Mouse (Mus musculus) lung, postnatal 0 days (tissue): Measurements from ENCODE around the gene Gtse1. TPM values are rescaled to one million over a fixed set of nuclear protein-coding genes. Genes with fewer than 3 reads are reported as not detected.

ENCODE experiments used
- ATAC-seq: fragments of 200-750 bp; cut with Nextera tagmentation; 2 replicates; pipeline ENCODE4 v1.8.0; 2017; ENCODE audit warnings: moderate library complexity
- DNase-seq: peaks from one replicate; pipeline ENCODE4 v3.0.0-alpha.2; 2016; ENCODE audit warnings: low spot score
- H3K27ac ChIP-seq: fragments of 300-500 bp; sonication (generic); 2 replicates; pipeline ENCODE4 v1.5.1; 2014; ENCODE audit warnings: antibody characterized with exemption, mild to moderate bottlenecking, low read length, mixed read lengths
- H3K27me3 ChIP-seq: fragments of 300-500 bp; sonication (generic); replicated peaks from 2 replicates; pipeline ENCODE4 v1.6.1; 2014; ENCODE audit warnings: low read length, mixed read lengths; ENCODE audit not compliant: insufficient read depth
- H3K36me3 ChIP-seq: fragments of 300-500 bp; sonication (generic); 2 replicates; pipeline ENCODE4 v1.6.1; 2014; ENCODE audit warnings: low read length, mixed read lengths; ENCODE audit not compliant: insufficient read depth
- H3K4me1 ChIP-seq: fragments of 300-500 bp; sonication (generic); 2 replicates; pipeline ENCODE4 v1.6.1; 2014; ENCODE audit warnings: antibody characterized with exemption, low read depth, low read length, mixed read lengths; ENCODE audit not compliant: insufficient read depth
- H3K4me2 ChIP-seq: fragments of 300-500 bp; sonication (generic); replicated peaks from 2 replicates; pipeline ENCODE4 v1.6.1; 2014; ENCODE audit warnings: low read depth, mild to moderate bottlenecking, low read length, moderate library complexity, mixed read lengths
- H3K4me3 ChIP-seq: fragments of 300-500 bp; sonication (generic); 2 replicates; pipeline ENCODE4 v1.5.1; 2014; ENCODE audit warnings: low read depth, low read length
- H3K9ac ChIP-seq: fragments of 300-500 bp; sonication (generic); replicated peaks from 2 replicates; pipeline ENCODE4 v1.6.1; 2014; ENCODE audit warnings: low read depth, mild to moderate bottlenecking
- H3K9me3 ChIP-seq: fragments of 300-500 bp; sonication (generic); 2 replicates; pipeline ENCODE4 v1.6.1; 2016; ENCODE audit warnings: low read length, mixed read lengths
- CTCF ChIP-seq: IDR thresholded peaks from 2 replicates; pipeline ENCODE4 v1.5.1; 2016; ENCODE audit warnings: antibody characterized with exemption, mild to moderate bottlenecking
- EP300 ChIP-seq: IDR thresholded peaks from 2 replicates; pipeline ENCODE4 v1.6.1; 2016; ENCODE audit warnings: antibody characterized with exemption, mild to moderate bottlenecking, control low read depth
- WGBS: fragments of 180-500 bp; shearing (Covaris S2); extraction: QIAGEN DNeasy Blood & Tissue Kit; methylation state at CpG from one replicate; pipeline ENCODE4 v1.1.7; 2014; 5-methylcytosine and 5-hydroxymethylcytosine counted together
- polyA plus RNA-seq: library from polyadenylated mRNA; unstranded; fragments of >200 nt; fragmentation: Nextera tagmentation; extraction: Ambion mirVana; gene quantifications from 2 replicates; pipeline ENCODE4 v1.2.1, GENCODE M21; 2015

The Gtse1 gene
- polyA plus RNA-seq, 1 experiment from 2014 or later, result 1.5 TPM

DNA sequence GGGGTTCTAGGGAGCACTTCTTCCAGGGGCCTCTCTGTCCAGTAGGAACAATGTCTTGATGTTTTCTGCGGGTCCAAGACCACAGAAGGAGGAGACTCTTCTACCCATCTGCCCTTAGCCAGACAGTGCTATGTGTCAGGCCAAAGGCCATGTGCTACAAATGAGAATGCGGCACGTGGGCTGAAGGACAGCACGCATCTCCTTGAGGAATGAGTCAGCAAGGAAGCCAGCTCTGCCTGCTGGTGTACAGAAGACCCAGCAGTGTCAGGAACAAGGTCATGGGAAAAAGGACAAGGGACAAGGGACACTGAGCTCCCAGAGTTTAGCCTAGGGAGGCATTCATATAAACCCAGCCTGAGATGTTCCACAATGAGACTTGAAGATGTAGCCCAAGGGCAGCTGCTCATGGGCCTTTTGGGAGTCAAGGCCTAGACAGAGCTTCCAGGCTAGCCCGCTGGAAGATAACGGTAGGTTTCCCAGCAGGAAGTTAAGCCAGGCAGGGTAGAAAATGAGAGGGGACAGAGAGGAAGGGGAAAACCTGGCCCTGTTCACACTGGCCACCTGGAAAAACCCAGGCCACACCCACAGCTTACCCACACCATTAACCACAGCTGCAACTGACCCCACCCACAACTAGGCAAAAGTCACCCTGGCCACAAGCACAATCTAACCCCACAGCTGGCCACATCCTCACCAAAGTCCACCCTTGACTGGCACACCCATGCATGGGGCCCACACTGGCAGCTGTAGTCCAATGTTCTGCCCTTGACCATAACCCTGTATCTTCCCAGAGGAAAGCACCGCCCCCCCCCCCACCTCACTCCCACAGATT is 49.3 kb downstream of the Gtse1 start:
- TF ChIP-seq EP300 (no peak), CTCF (no peak)
- no peak overlapping the region for H3K27ac ChIP-seq
- DNase-seq (no peak), ATAC-seq (peak; percentile 39)
- H3K4me3 ChIP-seq, result no peak overlapping the region
- no peaks in the 10 kb centered on the region for H3K36me3 ChIP-seq
- 77% methylated on average over 7 of the region's 7 CpGs for WGBS
- H3K9ac ChIP-seq, result no peak overlapping the region
- no peaks in the 10 kb centered on the region for H3K4me1 ChIP-seq
- no peaks in the 10 kb centered on the region for H3K27me3 ChIP-seq
- no peak overlapping the region for H3K4me2 ChIP-seq
- H3K9me3 ChIP-seq, result no peaks in the 10 kb centered on the region

DNA sequence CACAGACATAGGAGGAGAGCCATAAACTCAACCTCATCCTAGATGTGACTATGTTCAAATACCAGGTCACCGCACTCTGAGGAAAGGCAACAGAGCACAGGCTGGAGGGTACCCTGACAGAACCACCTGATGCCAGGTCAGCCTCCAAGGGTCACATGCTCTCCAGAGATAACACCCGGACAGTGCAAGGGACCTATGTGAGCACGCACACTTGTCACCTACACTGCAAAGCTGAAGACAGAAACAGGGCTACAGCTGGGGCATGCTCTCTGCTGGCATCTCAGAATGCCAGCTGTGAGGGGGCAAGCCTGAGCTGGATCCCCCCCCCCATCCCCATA is 49.9 kb downstream of the Gtse1 start:
- Histone ChIP-seq H3K36me3 (no peaks in the 10 kb centered on the region), H3K27me3 (no peaks in the 10 kb centered on the region), H3K4me1 (no peaks in the 10 kb centered on the region), H3K9ac (no peak overlapping the region), H3K9me3 (no peaks in the 10 kb centered on the region), H3K27ac (no peak overlapping the region), H3K4me3 (no peak overlapping the region), H3K4me2 (no peak overlapping the region)
- no peak for TF ChIP-seq EP300
- no peak for TF ChIP-seq CTCF
- no peak for DNase-seq
- WGBS, result 65% methylated on average over 3 of the region's 3 CpGs
- ATAC-seq, result no peak

DNA sequence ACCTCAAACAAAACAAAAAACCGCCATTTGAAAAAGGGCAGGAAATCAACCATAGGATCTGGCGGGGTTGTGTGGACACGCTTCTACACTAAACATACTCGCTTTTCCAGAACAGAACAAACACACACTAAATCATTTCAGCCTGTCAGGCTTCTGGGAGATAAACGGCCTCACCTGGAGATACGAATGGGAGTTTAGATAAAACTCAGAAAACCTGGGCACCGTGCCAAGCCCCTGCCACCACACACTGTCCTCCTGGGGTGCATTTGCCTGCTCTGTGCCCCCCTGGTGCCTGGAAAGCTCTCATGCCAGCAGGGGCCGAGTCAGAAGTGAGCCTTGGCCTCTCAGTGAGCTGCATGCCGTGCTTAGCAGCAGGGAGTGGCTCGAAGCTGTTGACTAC is 50.4 kb downstream of the Gtse1 start:
- H3K27me3 ChIP-seq, result no peaks in the 10 kb centered on the region
- H3K4me1 ChIP-seq, result no peaks in the 10 kb centered on the region
- ATAC-seq, result peak; percentile 14; the same call in 1 of the 2 replicates
- no peaks in the 10 kb centered on the region for H3K36me3 ChIP-seq
- no peak overlapping the region for H3K4me3 ChIP-seq
- H3K9me3 ChIP-seq, result no peaks in the 10 kb centered on the region
- 0 out of 2 replicates have a peak overlapping the region, but pooled peaks have one; percentile 9 for H3K27ac ChIP-seq
- no peak overlapping the region for H3K4me2 ChIP-seq
- 10% methylated on average over 10 of the region's 10 CpGs for WGBS
- H3K9ac ChIP-seq, result no peak overlapping the region
- TF ChIP-seq CTCF, result no peak
- TF ChIP-seq EP300, result no peak
- DNase-seq, result peak; percentile 26

DNA sequence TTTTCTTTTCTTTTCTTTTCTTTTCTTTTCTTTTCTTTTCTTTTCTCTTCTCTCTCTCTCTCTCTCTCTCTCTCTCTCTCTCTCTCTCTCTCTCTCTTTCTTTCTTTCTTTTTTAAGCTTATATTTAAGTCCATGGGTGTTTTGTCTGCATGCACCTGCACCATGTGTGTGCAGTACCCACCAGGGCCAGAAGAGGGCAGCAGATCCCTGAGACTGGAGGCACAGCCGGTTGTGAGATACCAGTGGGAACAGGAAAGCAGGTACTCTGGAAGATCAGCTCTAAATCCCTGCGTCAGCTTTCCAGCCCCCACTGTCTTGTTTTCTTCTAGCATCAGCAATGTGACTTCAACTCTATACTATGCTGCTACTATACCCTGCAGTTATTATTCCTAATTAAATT is 54.1 kb downstream of the Gtse1 start:
- Histone ChIP-seq H3K9me3 (no peaks in the 10 kb centered on the region), H3K27me3 (no peaks in the 10 kb centered on the region), H3K4me2 (no peak overlapping the region), H3K4me3 (no peak overlapping the region), H3K36me3 (no peaks in the 10 kb centered on the region), H3K27ac (no peak overlapping the region), H3K9ac (no peak overlapping the region), H3K4me1 (no peaks in the 10 kb centered on the region)
- TF ChIP-seq CTCF, result peak; percentile 90
- no peak for TF ChIP-seq EP300
- no peak for ATAC-seq
- 37% methylated on average over 2 of the region's 2 CpGs for WGBS
- peak; percentile 51 for DNase-seq

DNA sequence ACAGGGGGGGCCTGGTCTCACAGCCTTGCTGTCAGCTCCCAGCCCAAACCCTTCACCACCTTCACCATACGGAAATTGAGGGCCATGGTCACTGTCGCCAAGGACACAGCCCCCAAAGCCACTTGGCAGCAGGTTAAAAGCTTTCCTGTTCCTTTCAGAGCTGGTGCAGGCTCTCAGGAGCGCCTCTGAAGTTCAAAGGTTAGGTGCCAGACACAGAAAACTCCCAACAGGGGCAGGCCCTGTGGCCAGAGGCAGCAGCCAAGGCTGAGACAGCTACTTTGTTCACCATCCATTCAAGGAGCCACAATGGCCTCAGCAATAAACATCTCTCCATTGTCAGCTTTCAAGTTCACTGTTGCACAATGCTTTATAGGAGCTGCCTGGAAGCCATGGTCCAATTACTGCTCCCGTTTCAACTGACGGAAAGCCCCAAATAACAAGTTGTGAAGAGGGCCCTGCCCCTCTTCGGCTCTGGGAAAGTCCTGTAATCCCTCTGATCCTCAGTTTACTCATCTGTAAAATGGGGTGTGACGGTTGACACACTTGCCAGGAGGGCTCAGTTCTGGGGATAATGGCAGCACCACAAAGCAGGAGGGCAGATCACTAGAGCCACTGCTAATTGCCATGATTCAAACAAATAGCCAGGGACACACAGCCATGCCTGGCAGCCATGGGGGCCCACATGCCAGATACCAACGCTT is 59.8 kb downstream of the Gtse1 start:
- no peak overlapping the region for H3K27ac ChIP-seq
- no peaks in the 10 kb centered on the region for H3K9me3 ChIP-seq
- ATAC-seq (no peak), DNase-seq (no peak)
- H3K4me3 ChIP-seq, result no peak overlapping the region
- no peaks in the 10 kb centered on the region for H3K27me3 ChIP-seq
- TF ChIP-seq EP300, result no peak
- no peaks in the 10 kb centered on the region for H3K4me1 ChIP-seq
- WGBS, result 53% methylated on average over 8 of the region's 8 CpGs
- no peaks in the 10 kb centered on the region for H3K36me3 ChIP-seq
- no peak overlapping the region for H3K9ac ChIP-seq
- no peak overlapping the region for H3K4me2 ChIP-seq

DNA sequence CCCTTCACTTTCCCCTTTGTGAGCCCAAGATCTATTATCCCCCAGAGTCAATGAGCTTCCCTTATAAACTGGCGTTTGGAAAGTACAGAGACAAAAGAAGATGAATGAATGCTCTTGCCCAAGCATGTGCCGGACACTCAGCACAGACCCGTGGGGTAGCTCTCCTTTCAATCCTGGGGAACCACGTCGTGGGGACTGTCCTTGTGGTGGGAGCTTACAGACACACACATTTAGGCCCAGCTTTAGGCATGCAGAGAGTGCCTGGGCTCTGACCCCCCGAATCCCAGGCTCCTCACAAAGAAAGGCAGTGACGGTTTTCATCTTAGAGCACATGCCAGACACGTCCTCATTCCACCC is 60.3 kb downstream of the Gtse1 start:
- DNase-seq (no peak), ATAC-seq (no peak)
- Histone ChIP-seq H3K4me1 (no peaks in the 10 kb centered on the region), H3K9me3 (no peaks in the 10 kb centered on the region), H3K36me3 (no peaks in the 10 kb centered on the region), H3K9ac (no peak overlapping the region), H3K27ac (no peak overlapping the region), H3K4me3 (no peak overlapping the region), H3K27me3 (no peaks in the 10 kb centered on the region), H3K4me2 (no peak overlapping the region)
- 84% methylated on average over 8 of the region's 8 CpGs for WGBS
- TF ChIP-seq CTCF (no peak), EP300 (no peak)
